Mouse (Mus musculus): ENCODE data around the gene Inpp4b. TPM values are rescaled to one million over a fixed set of nuclear protein-coding genes. Genes with fewer than 3 reads are reported as not detected.

Gene Inpp4b
- polyA plus RNA-seq, 1 experiment from 2014 or later: 9.1 TPM

- Histone ChIP-seq H3K9ac (ENCODE audit: low read depth, low read length) (no peak overlapping the region), H3K4me2 (ENCODE audit: low read length) (no peak overlapping the region), H3K36me3 (ENCODE audit: insufficient read depth, low read length) (no peaks in the 10 kb centered on the region), H3K27ac (no peak overlapping the region), H3K27me3 (ENCODE audit: insufficient read depth, low read length) (no peaks in the 10 kb centered on the region), H3K4me1 (replicated peaks; ENCODE audit: insufficient read depth, low read length) (no peaks in the 10 kb centered on the region), H3K9me3 (replicated peaks; ENCODE audit: low read length) (no peaks in the 10 kb centered on the region), H3K4me3 (replicated peaks; ENCODE audit: low read depth, low read length) (no peak overlapping the region)
- WGBS: 39% methylated on average over 6 of the region's 6 CpGs
- no peak for ATAC-seq (replicated peaks; ENCODE audit: low FRiP score, low read depth)
- no peak for TF ChIP-seq CTCF (IDR thresholded peaks at IDR 0.05; ENCODE audit: low read depth)
- peak; percentile 31 for DNase-seq (ENCODE audit: low spot score)
These were observed 109.7 kb downstream of the Inpp4b start for GRCm38 (mm10) chr8:81452082-81452481.

GRCm38 (mm10) chr8:81454830-81455229 lies 112.5 kb downstream of the Inpp4b start:
- Histone ChIP-seq H3K9ac (ENCODE audit: low read depth, low read length) (no peak overlapping the region), H3K4me3 (replicated peaks; ENCODE audit: low read depth, low read length) (no peak overlapping the region), H3K27me3 (ENCODE audit: insufficient read depth, low read length) (no peaks in the 10 kb centered on the region), H3K4me1 (replicated peaks; ENCODE audit: insufficient read depth, low read length) (no peaks in the 10 kb centered on the region), H3K27ac (no peak overlapping the region), H3K9me3 (replicated peaks; ENCODE audit: low read length) (no peaks in the 10 kb centered on the region), H3K36me3 (ENCODE audit: insufficient read depth, low read length) (no peaks in the 10 kb centered on the region), H3K4me2 (ENCODE audit: low read length) (no peak overlapping the region)
- WGBS: 70% methylated on average over 2 of the region's 2 CpGs
- DNase-seq (ENCODE audit: low spot score): no peak
- ATAC-seq (replicated peaks; ENCODE audit: low FRiP score, low read depth): no peak
- no peak for TF ChIP-seq CTCF (IDR thresholded peaks at IDR 0.05; ENCODE audit: low read depth)

- DNase-seq (ENCODE audit: low spot score): no peak
- 69% methylated on average over 3 of the region's 3 CpGs for WGBS
- Histone ChIP-seq H3K4me2 (ENCODE audit: low read length) (no peak overlapping the region), H3K36me3 (ENCODE audit: insufficient read depth, low read length) (no peaks in the 10 kb centered on the region), H3K9me3 (replicated peaks; ENCODE audit: low read length) (no peaks in the 10 kb centered on the region), H3K4me3 (replicated peaks; ENCODE audit: low read depth, low read length) (no peak overlapping the region), H3K9ac (ENCODE audit: low read depth, low read length) (no peak overlapping the region), H3K27ac (no peak overlapping the region), H3K27me3 (ENCODE audit: insufficient read depth, low read length) (no peaks in the 10 kb centered on the region), H3K4me1 (replicated peaks; ENCODE audit: insufficient read depth, low read length) (no peaks in the 10 kb centered on the region)
- TF ChIP-seq CTCF (IDR thresholded peaks at IDR 0.05; ENCODE audit: low read depth): no peak
- no peak for ATAC-seq (replicated peaks; ENCODE audit: low FRiP score, low read depth)
These were observed 121.4 kb downstream of the Inpp4b start for GRCm38 (mm10) chr8:81463762-81464161.

GRCm38 (mm10) chr8:81466776-81467175 lies 124.4 kb downstream of the Inpp4b start:
- no peak for ATAC-seq (replicated peaks; ENCODE audit: low FRiP score, low read depth)
- WGBS: 67% methylated on average over 2 of the region's 2 CpGs
- H3K27me3 ChIP-seq (ENCODE audit: insufficient read depth, low read length): no peaks in the 10 kb centered on the region
- H3K4me3 ChIP-seq (replicated peaks; ENCODE audit: low read depth, low read length): no peak overlapping the region
- TF ChIP-seq CTCF (IDR thresholded peaks at IDR 0.05; ENCODE audit: low read depth): no peak
- H3K4me1 ChIP-seq (replicated peaks; ENCODE audit: insufficient read depth, low read length): no peaks in the 10 kb centered on the region
- no peaks in the 10 kb centered on the region for H3K36me3 ChIP-seq (ENCODE audit: insufficient read depth, low read length)
- H3K4me2 ChIP-seq (ENCODE audit: low read length): no peak overlapping the region
- no peak overlapping the region for H3K9ac ChIP-seq (ENCODE audit: low read depth, low read length)
- H3K9me3 ChIP-seq (replicated peaks; ENCODE audit: low read length): no peaks in the 10 kb centered on the region
- no peak for DNase-seq (ENCODE audit: low spot score)
- no peak overlapping the region for H3K27ac ChIP-seq

- H3K4me2 ChIP-seq (ENCODE audit: low read length): no peak overlapping the region
- WGBS: 39% methylated on average over 3 of the region's 3 CpGs
- TF ChIP-seq CTCF (IDR thresholded peaks at IDR 0.05; ENCODE audit: low read depth): peak; percentile 79
- H3K27ac ChIP-seq: no peak overlapping the region
- no peak overlapping the region for H3K9ac ChIP-seq (ENCODE audit: low read depth, low read length)
- no peaks in the 10 kb centered on the region for H3K27me3 ChIP-seq (ENCODE audit: insufficient read depth, low read length)
- no peaks in the 10 kb centered on the region for H3K9me3 ChIP-seq (replicated peaks; ENCODE audit: low read length)
- peak; percentile 74 for DNase-seq (ENCODE audit: low spot score)
- H3K4me3 ChIP-seq (replicated peaks; ENCODE audit: low read depth, low read length): no peak overlapping the region
- ATAC-seq (replicated peaks; ENCODE audit: low FRiP score, low read depth): no peak
- no peaks in the 10 kb centered on the region for H3K36me3 ChIP-seq (ENCODE audit: insufficient read depth, low read length)
- no peaks in the 10 kb centered on the region for H3K4me1 ChIP-seq (replicated peaks; ENCODE audit: insufficient read depth, low read length)
These were observed 136.3 kb downstream of the Inpp4b start for GRCm38 (mm10) chr8:81478674-81479073.

GRCm38 (mm10) chr8:81483834-81484233 lies 141.5 kb downstream of the Inpp4b start:
- no peaks in the 10 kb centered on the region for H3K9me3 ChIP-seq (replicated peaks; ENCODE audit: low read length)
- no peaks in the 10 kb centered on the region for H3K4me1 ChIP-seq (replicated peaks; ENCODE audit: insufficient read depth, low read length)
- 100% methylated on average over 1 of the region's 1 CpGs for WGBS
- no peak for ATAC-seq (replicated peaks; ENCODE audit: low FRiP score, low read depth)
- no peak overlapping the region for H3K4me3 ChIP-seq (replicated peaks; ENCODE audit: low read depth, low read length)
- no peak overlapping the region for H3K9ac ChIP-seq (ENCODE audit: low read depth, low read length)
- no peak for DNase-seq (ENCODE audit: low spot score)
- peak; percentile 19; the same call in 1 of the 2 replicates for TF ChIP-seq CTCF (IDR thresholded peaks at IDR 0.05; ENCODE audit: low read depth)
- H3K27ac ChIP-seq: no peak overlapping the region
- no peaks in the 10 kb centered on the region for H3K36me3 ChIP-seq (ENCODE audit: insufficient read depth, low read length)
- H3K4me2 ChIP-seq (ENCODE audit: low read length): no peak overlapping the region
- no peaks in the 10 kb centered on the region for H3K27me3 ChIP-seq (ENCODE audit: insufficient read depth, low read length)

GRCm38 (mm10) chr8:81485626-81486025 lies 143.3 kb downstream of the Inpp4b start:
- no peak for DNase-seq (ENCODE audit: low spot score)
- H3K9ac ChIP-seq (ENCODE audit: low read depth, low read length): no peak overlapping the region
- H3K9me3 ChIP-seq (replicated peaks; ENCODE audit: low read length): no peaks in the 10 kb centered on the region
- no peak overlapping the region for H3K4me2 ChIP-seq (ENCODE audit: low read length)
- no peak overlapping the region for H3K27ac ChIP-seq
- H3K4me1 ChIP-seq (replicated peaks; ENCODE audit: insufficient read depth, low read length): 0 out of 2 replicates have a peak, but pooled peaks cover 5% of the 10 kb centered on the region
- no peaks in the 10 kb centered on the region for H3K27me3 ChIP-seq (ENCODE audit: insufficient read depth, low read length)
- WGBS: 82% methylated on average over 1 of the region's 1 CpGs
- no peak for ATAC-seq (replicated peaks; ENCODE audit: low FRiP score, low read depth)
- H3K4me3 ChIP-seq (replicated peaks; ENCODE audit: low read depth, low read length): no peak overlapping the region
- TF ChIP-seq CTCF (IDR thresholded peaks at IDR 0.05; ENCODE audit: low read depth): no peak
- no peaks in the 10 kb centered on the region for H3K36me3 ChIP-seq (ENCODE audit: insufficient read depth, low read length)
